Mouse (Mus musculus): ENCODE data around the gene Arl4a. TPM values are rescaled to one million over a fixed set of nuclear protein-coding genes. Genes with fewer than 3 reads are reported as not detected.

Arl4a gene
- polyA plus RNA-seq (2017; shearing (Covaris generic)), result 50.3 TPM

GRCm38 (mm10) chr12:40037876-40038463 lies at the start of gene Arl4a:
TSS of gene Arl4a (minus strand) at chr12:40038025.

Other genes with a start within 250 kb of the Arl4a start
- 0.87 TPM for gene Scin, start 96.2 kb upstream of the Arl4a start, polyA plus RNA-seq (2017; shearing (Covaris generic))
- 0.25 TPM for gene Lsmem1, start 161.5 kb upstream of the Arl4a start, polyA plus RNA-seq (2017; shearing (Covaris generic))
- gene Ifrd1, start 210.5 kb upstream of the Arl4a start, polyA plus RNA-seq (2017; shearing (Covaris generic)), result 58.3 TPM

Data from CD4-positive, CD25-positive, alpha-beta regulatory T cell, adult 9 weeks (primary cell).